Mouse (Mus musculus): ENCODE data around the gene 1700016D06Rik. TPM values are rescaled to one million over a fixed set of nuclear protein-coding genes. Genes with fewer than 3 reads are reported as not detected.
A peak's percentile ranks its signal among the peaks of the same experiment; 100 is the strongest.

1700016D06Rik gene
- not detected in 2 replicates for polyA plus RNA-seq (2016; fragmentation: Nextera tagmentation; extraction: Ambion mirVana)

- Histone ChIP-seq H3K4me1 (replicated peaks) (peaks cover 11% of the 10 kb centered on the region; the same call in 1 of the 2 replicates), H3K4me2 (peak within 1 kb of the TSS; percentile 62), H3K9me3 (replicated peaks) (0 out of 2 replicates have a peak, but pooled peaks cover 4% of the 10 kb centered on the region), H3K27ac (ENCODE audit: poor library complexity, severe bottlenecking) (no peak within 1 kb of the TSS), H3K4me3 (peak within 1 kb of the TSS; percentile 23), H3K36me3 (no peaks in the 10 kb centered on the region), H3K27me3 (replicated peaks) (peaks cover 7% of the 10 kb centered on the region; the same call in 1 of the 2 replicates), H3K9ac (peak within 1 kb of the TSS; percentile 13; the same call in 1 of the 2 replicates)
- WGBS, result 61% methylated on average over 6 of the region's 6 CpGs
- ATAC-seq (ENCODE audit: insufficient number of reproducible peaks, low FRiP score), result no peak
These were observed at the start of gene 1700016D06Rik for GRCm38 (mm10) chr8:11701033-11701362. Gene 1700016D06Rik, minus strand, starts transcription at chr8:11701063.

- H3K4me3 ChIP-seq, result no peak overlapping the region
- ATAC-seq (ENCODE audit: insufficient number of reproducible peaks, low FRiP score), result no peak; the same call in 1 of the 2 replicates
- H3K9ac ChIP-seq, result no peak overlapping the region
- 19% methylated on average over 6 of the region's 6 CpGs for WGBS
- no peaks in the 10 kb centered on the region for H3K36me3 ChIP-seq
- peak overlapping the region; percentile 77 for H3K27ac ChIP-seq (ENCODE audit: poor library complexity, severe bottlenecking)
- peaks cover 71% of the 10 kb centered on the region for H3K4me1 ChIP-seq (replicated peaks)
- H3K27me3 ChIP-seq (replicated peaks), result no peaks in the 10 kb centered on the region
- 0 out of 2 replicates have a peak overlapping the region, but pooled peaks have one; percentile 12 for H3K4me2 ChIP-seq
- H3K9me3 ChIP-seq (replicated peaks), result no peaks in the 10 kb centered on the region
These were observed 48.6 kb upstream of the 1700016D06Rik start for GRCm38 (mm10) chr8:11749472-11749871.

GRCm38 (mm10) chr8:11746850-11747600 lies 46.2 kb upstream of the 1700016D06Rik start:
- Histone ChIP-seq H3K27ac (ENCODE audit: poor library complexity, severe bottlenecking) (peak overlapping the region; percentile 78), H3K36me3 (no peaks in the 10 kb centered on the region), H3K4me2 (no peak overlapping the region; the same call in 1 of the 2 replicates), H3K4me3 (no peak overlapping the region), H3K4me1 (replicated peaks) (peaks cover 69% of the 10 kb centered on the region), H3K27me3 (replicated peaks) (no peaks in the 10 kb centered on the region), H3K9ac (peak overlapping the region; percentile 40), H3K9me3 (replicated peaks) (no peaks in the 10 kb centered on the region)
- 45% methylated on average over 11 of the region's 11 CpGs for WGBS
- 0 out of 2 replicates have a peak, but pooled peaks have one; percentile 29 for ATAC-seq (ENCODE audit: insufficient number of reproducible peaks, low FRiP score)

GRCm38 (mm10) chr8:11743580-11743979 lies 42.7 kb upstream of the 1700016D06Rik start:
- 64% methylated on average over 10 of the region's 10 CpGs for WGBS
- Histone ChIP-seq H3K4me2 (no peak overlapping the region), H3K36me3 (no peaks in the 10 kb centered on the region; the same call in 1 of the 2 replicates), H3K27me3 (replicated peaks) (no peaks in the 10 kb centered on the region), H3K27ac (ENCODE audit: poor library complexity, severe bottlenecking) (no peak overlapping the region), H3K4me3 (no peak overlapping the region), H3K4me1 (replicated peaks) (peaks cover 56% of the 10 kb centered on the region), H3K9ac (no peak overlapping the region), H3K9me3 (replicated peaks) (no peaks in the 10 kb centered on the region)
- no peak for ATAC-seq (ENCODE audit: insufficient number of reproducible peaks, low FRiP score)

GRCm38 (mm10) chr8:11740857-11741256 lies 40.0 kb upstream of the 1700016D06Rik start:
- no peaks in the 10 kb centered on the region for H3K27me3 ChIP-seq (replicated peaks)
- H3K4me2 ChIP-seq, result no peak overlapping the region
- 85% methylated on average over 2 of the region's 2 CpGs for WGBS
- H3K4me1 ChIP-seq (replicated peaks), result peaks cover 34% of the 10 kb centered on the region
- H3K4me3 ChIP-seq, result no peak overlapping the region
- no peak overlapping the region for H3K27ac ChIP-seq (ENCODE audit: poor library complexity, severe bottlenecking)
- H3K9ac ChIP-seq, result no peak overlapping the region
- ATAC-seq (ENCODE audit: insufficient number of reproducible peaks, low FRiP score), result no peak
- no peaks in the 10 kb centered on the region for H3K9me3 ChIP-seq (replicated peaks)
- H3K36me3 ChIP-seq, result peaks cover 5% of the 10 kb centered on the region; the same call in 1 of the 2 replicates

GRCm38 (mm10) chr8:11739082-11739481 lies 38.2 kb upstream of the 1700016D06Rik start:
- peaks cover 14% of the 10 kb centered on the region; the same call in 1 of the 2 replicates for H3K36me3 ChIP-seq
- peaks cover 28% of the 10 kb centered on the region for H3K4me1 ChIP-seq (replicated peaks)
- H3K27me3 ChIP-seq (replicated peaks), result no peaks in the 10 kb centered on the region
- no peak for ATAC-seq (ENCODE audit: insufficient number of reproducible peaks, low FRiP score)
- H3K9me3 ChIP-seq (replicated peaks), result no peaks in the 10 kb centered on the region
- no peak overlapping the region for H3K27ac ChIP-seq (ENCODE audit: poor library complexity, severe bottlenecking)
- H3K4me3 ChIP-seq, result no peak overlapping the region
- H3K4me2 ChIP-seq, result no peak overlapping the region
- WGBS, result 75% methylated on average over 5 of the region's 5 CpGs
- no peak overlapping the region for H3K9ac ChIP-seq

GRCm38 (mm10) chr8:11737096-11737495 lies 36.2 kb upstream of the 1700016D06Rik start:
- Histone ChIP-seq H3K4me3 (no peak overlapping the region), H3K36me3 (peaks cover 16% of the 10 kb centered on the region; the same call in 1 of the 2 replicates), H3K4me1 (replicated peaks) (peaks cover 13% of the 10 kb centered on the region), H3K9ac (no peak overlapping the region), H3K4me2 (no peak overlapping the region), H3K27ac (ENCODE audit: poor library complexity, severe bottlenecking) (no peak overlapping the region), H3K27me3 (replicated peaks) (no peaks in the 10 kb centered on the region), H3K9me3 (replicated peaks) (no peaks in the 10 kb centered on the region)
- WGBS, result 68% methylated on average over 6 of the region's 6 CpGs
- no peak for ATAC-seq (ENCODE audit: insufficient number of reproducible peaks, low FRiP score)

GRCm38 (mm10) chr8:11735672-11736235 lies 34.9 kb upstream of the 1700016D06Rik start:
- H3K36me3 ChIP-seq, result peaks cover 16% of the 10 kb centered on the region; the same call in 1 of the 2 replicates
- no peaks in the 10 kb centered on the region for H3K27me3 ChIP-seq (replicated peaks)
- ATAC-seq (ENCODE audit: insufficient number of reproducible peaks, low FRiP score), result no peak
- WGBS, result 72% methylated on average over 15 of the region's 15 CpGs
- H3K4me1 ChIP-seq (replicated peaks), result peaks cover 6% of the 10 kb centered on the region
- no peak overlapping the region for H3K4me2 ChIP-seq
- no peak overlapping the region for H3K27ac ChIP-seq (ENCODE audit: poor library complexity, severe bottlenecking)
- H3K4me3 ChIP-seq, result no peak overlapping the region
- H3K9me3 ChIP-seq (replicated peaks), result no peaks in the 10 kb centered on the region
- H3K9ac ChIP-seq, result no peak overlapping the region

- Histone ChIP-seq H3K36me3 (0 out of 2 replicates have a peak, but pooled peaks cover 10% of the 10 kb centered on the region), H3K4me3 (no peak overlapping the region), H3K4me2 (peak overlapping the region; percentile 83), H3K9me3 (replicated peaks) (no peaks in the 10 kb centered on the region), H3K27ac (ENCODE audit: poor library complexity, severe bottlenecking) (no peak overlapping the region), H3K9ac (no peak overlapping the region), H3K4me1 (replicated peaks) (peaks cover 39% of the 10 kb centered on the region), H3K27me3 (replicated peaks) (peaks cover 24% of the 10 kb centered on the region)
- WGBS, result 54% methylated on average over 12 of the region's 12 CpGs
- no peak for ATAC-seq (ENCODE audit: insufficient number of reproducible peaks, low FRiP score)
These were observed 29.5 kb upstream of the 1700016D06Rik start for GRCm38 (mm10) chr8:11730271-11730940.

GRCm38 (mm10) chr8:11728482-11729295 lies 27.8 kb upstream of the 1700016D06Rik start:
- 1% methylated on average over 56 of the region's 61 CpGs for WGBS
- H3K27ac ChIP-seq (ENCODE audit: poor library complexity, severe bottlenecking), result peak overlapping the region; percentile 88
- H3K4me3 ChIP-seq, result peak overlapping the region; percentile 75
- 0 out of 2 replicates have a peak, but pooled peaks cover 3% of the 10 kb centered on the region for H3K36me3 ChIP-seq
- peaks cover 39% of the 10 kb centered on the region for H3K4me1 ChIP-seq (replicated peaks)
- peaks cover 36% of the 10 kb centered on the region for H3K27me3 ChIP-seq (replicated peaks)
- peak; percentile 38 for ATAC-seq (ENCODE audit: insufficient number of reproducible peaks, low FRiP score)
- no peaks in the 10 kb centered on the region for H3K9me3 ChIP-seq (replicated peaks)
- H3K4me2 ChIP-seq, result peak overlapping the region; percentile 83
- H3K9ac ChIP-seq, result peak overlapping the region; percentile 85
